Mouse (Mus musculus) MEL (cell line): ENCODE measurements around the gene Drc1. TPM values are rescaled to one million over a fixed set of nuclear protein-coding genes. Genes with fewer than 3 reads are reported as not detected.
A peak's percentile ranks its signal among the peaks of the same experiment; 100 is the strongest.

ENCODE experiments used
- DNase-seq: peaks from one replicate; pipeline ENCODE4 v3.0.0; 2011; ENCODE audit warnings: low read depth, low spot score
- H3K27ac ChIP-seq: 2 replicates; pipeline ENCODE4 v1.5.1; 2012; ENCODE audit warnings: low read depth, mild to moderate bottlenecking, control low read depth, low read length, moderate library complexity; ENCODE audit not compliant: control insufficient read depth
- H3K27me3 ChIP-seq, 2 experiments: fragments of 150-350 bp in 1 of 2; sonication (generic) in 1 of 2; 2 replicates each; pipeline ENCODE4 v1.6.1; 2012; ENCODE audit warnings: low read length in 2 of 2, mild to moderate bottlenecking in 2 of 2, improper control_type of control experiment in 1 of 2, moderate library complexity in 1 of 2; ENCODE audit not compliant: insufficient read depth in 2 of 2, control insufficient read depth in 1 of 2
- H3K36me3 ChIP-seq, 2 experiments: 2 replicates each; pipeline ENCODE4 v1.6.1; 2012 to 2014; ENCODE audit warnings: low read length in 2 of 2, improper control_type of control experiment in 1 of 2, inconsistent platforms in 1 of 2, mild to moderate bottlenecking in 1 of 2; ENCODE audit not compliant: insufficient read depth in 2 of 2, control insufficient read depth in 1 of 2
- H3K4me1 ChIP-seq, 2 experiments: fragments of 150-350 bp in 1 of 2; sonication (generic) in 1 of 2; 2 replicates each; pipeline ENCODE4 v1.6.1; 2012; ENCODE audit warnings: low read length in 2 of 2, improper control_type of control experiment in 1 of 2, mild to moderate bottlenecking in 1 of 2; ENCODE audit not compliant: insufficient read depth in 2 of 2, control insufficient read depth in 1 of 2
- H3K4me3 ChIP-seq, 2 experiments: fragments of 150-350 bp in 1 of 2; sonication (generic) in 1 of 2; 2 replicates each; pipeline ENCODE4 v1.5.1; 2012; ENCODE audit warnings: low read depth in 2 of 2, low read length in 2 of 2, mild to moderate bottlenecking in 2 of 2, moderate library complexity in 2 of 2, control low read depth in 1 of 2, improper control_type of control experiment in 1 of 2; ENCODE audit not compliant: control insufficient read depth in 1 of 2, insufficient read depth in 1 of 2
- H3K79me2 ChIP-seq: 2 replicates; pipeline ENCODE4 v1.6.1; 2012; ENCODE audit warnings: mild to moderate bottlenecking, low read length, moderate library complexity; ENCODE audit not compliant: control insufficient read depth, poor library complexity, insufficient read depth
- H3K9ac ChIP-seq: 2 replicates; pipeline ENCODE4 v1.6.1; 2012; ENCODE audit warnings: low read depth, mild to moderate bottlenecking, control low read depth, low read length, moderate library complexity; ENCODE audit not compliant: control insufficient read depth, poor library complexity, severe bottlenecking
- H3K9me3 ChIP-seq: fragments of 150-350 bp; sonication (generic); replicated peaks from 2 replicates; pipeline ENCODE4 v1.6.1; 2012; ENCODE audit warnings: mild to moderate bottlenecking, low read length, improper control_type of control experiment, moderate library complexity; ENCODE audit not compliant: insufficient read depth
- CHD1 ChIP-seq: IDR thresholded peaks from 2 replicates; pipeline ENCODE4 v1.6.1; 2012; ENCODE audit warnings: low read depth, mild to moderate bottlenecking, inconsistent platforms, low read length, improper control_type of control experiment
- ELF1 ChIP-seq: IDR thresholded peaks from 2 replicates; pipeline ENCODE4 v1.6.1; 2014; ENCODE audit warnings: low read depth, mild to moderate bottlenecking, inconsistent platforms, low read length, improper control_type of control experiment, moderate library complexity
- ETS1 ChIP-seq: IDR thresholded peaks from 2 replicates; pipeline ENCODE4 v1.6.1; 2012; ENCODE audit warnings: low read depth, mild to moderate bottlenecking, inconsistent platforms, low read length, improper control_type of control experiment, moderate library complexity
- GABPA ChIP-seq: IDR thresholded peaks from 2 replicates; pipeline ENCODE4 v1.6.1; 2012; ENCODE audit warnings: low read depth, mild to moderate bottlenecking, inconsistent platforms, low read length, improper control_type of control experiment, moderate library complexity
- HCFC1 ChIP-seq: IDR thresholded peaks from 2 replicates; pipeline ENCODE4 v1.6.1; 2012; ENCODE audit warnings: low read depth, mild to moderate bottlenecking, inconsistent platforms, low read length, improper control_type of control experiment, moderate library complexity
- JUND ChIP-seq: IDR thresholded peaks from 2 replicates; pipeline ENCODE4 v1.6.1; 2011; ENCODE audit warnings: low read depth, mild to moderate bottlenecking, improper control_type of control experiment, low read length
- MAZ ChIP-seq: IDR thresholded peaks from 2 replicates; pipeline ENCODE4 v1.6.1; 2012; ENCODE audit warnings: low read depth, mild to moderate bottlenecking, inconsistent platforms, low read length, improper control_type of control experiment
- MEF2A ChIP-seq: IDR thresholded peaks from 2 replicates; pipeline ENCODE4 v1.6.1; 2014; ENCODE audit warnings: low read depth, mild to moderate bottlenecking, inconsistent platforms, low read length, improper control_type of control experiment; ENCODE audit not compliant: poor library complexity, insufficient replicate concordance, severe bottlenecking; ENCODE audit errors: extremely low read depth
- MXI1 ChIP-seq: IDR thresholded peaks from 2 replicates; pipeline ENCODE4 v1.6.1; 2011; ENCODE audit warnings: mild to moderate bottlenecking, low read depth, low read length, improper control_type of control experiment
- MYB ChIP-seq: IDR thresholded peaks from 2 replicates; pipeline ENCODE4 v1.6.1; 2011; ENCODE audit warnings: mild to moderate bottlenecking, low read depth, low read length, improper control_type of control experiment
- MYC ChIP-seq: IDR thresholded peaks from 2 replicates; pipeline ENCODE4 v1.6.1; 2011; ENCODE audit warnings: low read depth, mild to moderate bottlenecking, low read length, improper control_type of control experiment, moderate library complexity
- NELFE ChIP-seq: IDR thresholded peaks from 2 replicates; pipeline ENCODE4 v1.6.1; 2011; ENCODE audit warnings: low read depth, low read length, improper control_type of control experiment
- NRF1 ChIP-seq: IDR thresholded peaks from 2 replicates; pipeline ENCODE4 v1.6.1; 2014; ENCODE audit warnings: low read depth, mild to moderate bottlenecking, inconsistent platforms, low read length, improper control_type of control experiment, moderate library complexity; ENCODE audit not compliant: poor library complexity, insufficient read depth, severe bottlenecking
- POLR2A ChIP-seq, 2 experiments: IDR thresholded peaks; 2 replicates each; pipeline ENCODE4 v1.6.1; 2011 to 2012; ENCODE audit warnings: low read length in 2 of 2, mild to moderate bottlenecking in 2 of 2, control low read depth in 1 of 2, improper control_type of control experiment in 1 of 2, low read depth in 1 of 2, moderate library complexity in 1 of 2; ENCODE audit not compliant: control insufficient read depth in 1 of 2, insufficient read depth in 1 of 2, poor library complexity in 1 of 2
- POLR2AphosphoS2 ChIP-seq: IDR thresholded peaks from 2 replicates; pipeline ENCODE4 v1.6.1; 2011; ENCODE audit warnings: low read length, improper control_type of control experiment
- POLR2AphosphoS5 ChIP-seq: IDR thresholded peaks from 2 replicates; pipeline ENCODE4 v1.6.1; 2012; ENCODE audit warnings: low read depth, borderline replicate concordance, mild to moderate bottlenecking, inconsistent platforms, low read length, moderate library complexity, mixed read lengths
- RAD21 ChIP-seq: IDR thresholded peaks from 2 replicates; pipeline ENCODE4 v1.6.1; 2011; ENCODE audit warnings: mild to moderate bottlenecking, low read depth, low read length, improper control_type of control experiment
- RCOR1 ChIP-seq: IDR thresholded peaks from 2 replicates; pipeline ENCODE4 v1.6.1; 2012; ENCODE audit warnings: low read depth, mild to moderate bottlenecking, inconsistent platforms, low read length, improper control_type of control experiment
- SIN3A ChIP-seq: IDR thresholded peaks from 2 replicates; pipeline ENCODE4 v1.6.1; 2012; ENCODE audit warnings: low read length, improper control_type of control experiment, inconsistent platforms
- SMC3 ChIP-seq: IDR thresholded peaks from 2 replicates; pipeline ENCODE4 v1.6.1; 2011; ENCODE audit warnings: low read depth, low read length, improper control_type of control experiment
- TBP ChIP-seq: IDR thresholded peaks from 2 replicates; pipeline ENCODE4 v1.8.0; 2011; ENCODE audit warnings: low read depth, low read length, improper control_type of control experiment
- TCF12 ChIP-seq: IDR thresholded peaks from 2 replicates; pipeline ENCODE4 v1.6.1; 2014; ENCODE audit warnings: low read depth, mild to moderate bottlenecking, inconsistent platforms, low read length, improper control_type of control experiment, moderate library complexity
- UBTF ChIP-seq: IDR thresholded peaks from 2 replicates; pipeline ENCODE4 v1.6.1; 2012; ENCODE audit warnings: low read depth, mild to moderate bottlenecking, inconsistent platforms, low read length, improper control_type of control experiment, moderate library complexity, borderline replicate concordance; ENCODE audit not compliant: insufficient read depth
- USF1 ChIP-seq: IDR thresholded peaks from 2 replicates; pipeline ENCODE4 v1.6.1; 2014; ENCODE audit warnings: low read depth, mild to moderate bottlenecking, inconsistent platforms, low read length, improper control_type of control experiment, moderate library complexity
- USF2 ChIP-seq, 2 experiments: IDR thresholded peaks; 2 replicates each; pipeline ENCODE4 v1.6.1; 2011 to 2012; ENCODE audit warnings: improper control_type of control experiment in 2 of 2, low read length in 2 of 2, borderline replicate concordance in 1 of 2, inconsistent platforms in 1 of 2, low read depth in 1 of 2, mild to moderate bottlenecking in 1 of 2; ENCODE audit not compliant: insufficient read depth in 1 of 2
- ZKSCAN1 ChIP-seq: IDR thresholded peaks from 2 replicates; pipeline ENCODE4 v1.6.1; 2012; ENCODE audit warnings: low read depth, mild to moderate bottlenecking, inconsistent platforms, low read length, improper control_type of control experiment, moderate library complexity
- ZMIZ1 ChIP-seq: IDR thresholded peaks from 2 replicates; pipeline ENCODE4 v1.6.1; 2012; ENCODE audit warnings: low read depth, mild to moderate bottlenecking, inconsistent platforms, low read length, improper control_type of control experiment, moderate library complexity
- ZNF384 ChIP-seq: IDR thresholded peaks from 2 replicates; pipeline ENCODE4 v1.6.1; 2012; ENCODE audit warnings: low read depth, mild to moderate bottlenecking, inconsistent platforms, low read length, improper control_type of control experiment
- polyA plus RNA-seq, 2 experiments: library from polyadenylated mRNA; stranded (reverse) in 1 of 2; unstranded in 1 of 2; fragments of >175 nt in 1 of 2; fragments of >200 nt in 1 of 2; gene quantifications; 2 replicates each; pipeline versions ENCODE4 v1.2.1 to v1.2.4; 2012; ENCODE audit warnings: low replicate concordance in 2 of 2, low read depth in 1 of 2; ENCODE audit not compliant: insufficient read length in 2 of 2, insufficient read depth in 1 of 2, missing spikeins in 1 of 2
- total RNA-seq: library from RNA; depleted of rRNA; stranded (reverse); fragments of 300-350 nt; gene quantifications from 2 replicates; pipeline ENCODE4 v1.2.3, GENCODE M21; 2012

The Drc1 gene
- total and polyA plus RNA-seq, 3 experiments, result not detected

- TF ChIP-seq POLR2AphosphoS2 (peak; percentile 97), UBTF (no peak), TBP (peak; percentile 94), MAZ (no peak; the same call in 1 of the 2 replicates), USF1 (0 out of 2 replicates have a peak, but pooled peaks have one; percentile 31), NELFE (peak; percentile 98), HCFC1 (peak; percentile 90)
Observed at GRCm38 (mm10) chr5:30232271-30232971, 48.8 kb upstream of the Drc1 start, which contains the start of gene Selenoi (continued).

- H3K4me3 ChIP-seq, result peak overlapping the region; percentile 81 to 85
- no peak for TF ChIP-seq MYB
- TF ChIP-seq NRF1, result peak; percentile 3; the same call in 1 of the 2 replicates
- no peak for TF ChIP-seq ZKSCAN1
- TF ChIP-seq SIN3A, result peak; percentile 42; the same call in 1 of the 2 replicates
- TF ChIP-seq RAD21, result no peak
- no peak for TF ChIP-seq MAZ
- TF ChIP-seq MXI1, result no peak
- no peak for TF ChIP-seq TCF12
- TF ChIP-seq ZNF384, result no peak
- peaks cover 21 to 22% of the 10 kb centered on the region in 2 experiments for H3K4me1 ChIP-seq
- H3K9ac ChIP-seq, result peak overlapping the region; percentile 82
- peak overlapping the region; percentile 80 for H3K27ac ChIP-seq
- no peaks in the 10 kb centered on the region for H3K9me3 ChIP-seq
- DNase-seq, result peak; percentile 84
- H3K79me2 ChIP-seq, result peaks cover 56% of the 10 kb centered on the region
- H3K27me3 ChIP-seq, result no peaks in the 10 kb centered on the region
- peaks cover under 1 to 36% of the 10 kb centered on the region in 2 experiments; a peak in 3 of 4 replicates for H3K36me3 ChIP-seq
Observed at GRCm38 (mm10) chr5:30233042-30233441, 48.1 kb upstream of the Drc1 start.

- Histone ChIP-seq H3K27ac (peak overlapping the region; percentile 57), H3K27me3 (no peaks in the 10 kb centered on the region), H3K9me3 (no peaks in the 10 kb centered on the region), H3K79me2 (peaks cover 66% of the 10 kb centered on the region), H3K36me3 (peaks cover 6 to 43% of the 10 kb centered on the region in 2 experiments), H3K9ac (peak overlapping the region; percentile 82), H3K4me1 (peaks cover 22 to 27% of the 10 kb centered on the region in 2 experiments), H3K4me3 (peak overlapping the region; percentile 40 to 85)
- DNase-seq, result peak; percentile 65
- TF ChIP-seq CHD1, result no peak; the same call in 1 of the 2 replicates
- TF ChIP-seq MEF2A, result 0 out of 2 replicates have a peak, but pooled peaks have one; percentile 13
- TF ChIP-seq ETS1, result peak; percentile 86
- TF ChIP-seq POLR2AphosphoS5, result no peak
- TF ChIP-seq UBTF, result no peak
- TF ChIP-seq SMC3, result no peak
- 0 out of 2 replicates have a peak, but pooled peaks have one; percentile 7 for TF ChIP-seq ELF1
- TF ChIP-seq MAZ, result no peak
- TF ChIP-seq TBP, result no peak
- 0 out of 2 replicates have a peak, but pooled peaks have one; percentile 6 for TF ChIP-seq JUND
- TF ChIP-seq ZMIZ1, result no peak
- no peak for TF ChIP-seq POLR2A (IDR thresholded peaks at IDR 0.05; ENCODE audit: control insufficient read depth in 1 of 2, insufficient read depth in 1 of 2, low read depth in 1 of 2, low read length in 2 of 2, poor library complexity in 1 of 2)
- TF ChIP-seq USF2 (IDR thresholded peaks at IDR 0.05; ENCODE audit: borderline replicate concordance in 1 of 2, insufficient read depth in 1 of 2, low read depth in 1 of 2, low read length in 2 of 2), result no peak
- TF ChIP-seq GABPA, result no peak
- TF ChIP-seq MYC, result no peak
- TF ChIP-seq RCOR1, result peak; percentile 68
- peak; percentile 4; the same call in 1 of the 2 replicates for TF ChIP-seq USF1
Observed at GRCm38 (mm10) chr5:30233979-30234378, 47.2 kb upstream of the Drc1 start.
